Mouse (Mus musculus) testis, postnatal 14 days (tissue): ENCODE data around the gene Vmn2r20.
"Not testable (repeated sequence)": the region's sequence is repeated elsewhere in the genome, so short reads cannot be mapped to it uniquely, and the experiment has no call there.

ENCODE experiments used
- DNase-seq: peaks from one replicate; pipeline ENCODE4 v3.0.0; 2021; ENCODE audit warnings: low spot score

Vmn2r20 gene

DNA sequence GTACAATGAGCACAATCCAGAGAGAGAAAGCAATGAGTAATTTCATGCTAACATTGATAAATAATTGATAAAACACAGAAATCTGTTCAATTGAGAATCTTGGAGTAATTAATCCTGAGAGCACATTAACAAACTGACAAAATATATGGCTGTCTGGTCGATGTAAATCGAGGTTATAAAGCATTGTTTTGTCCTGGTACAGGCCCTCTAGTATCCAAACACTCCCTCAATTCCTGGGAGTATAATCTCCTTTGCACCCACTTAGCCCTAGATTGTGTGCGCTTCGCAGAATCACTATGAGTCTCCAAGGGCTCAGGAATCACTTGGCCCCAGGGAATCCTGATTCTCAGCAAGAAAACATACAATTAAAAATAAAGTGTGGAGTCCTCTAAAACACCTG lies at the start of gene Vmn2r20:
Gene Vmn2r20, minus strand, starts transcription at position 101 of the 400 bp plus-strand sequence.
- not testable (repeated sequence) for DNase-seq

DNA sequence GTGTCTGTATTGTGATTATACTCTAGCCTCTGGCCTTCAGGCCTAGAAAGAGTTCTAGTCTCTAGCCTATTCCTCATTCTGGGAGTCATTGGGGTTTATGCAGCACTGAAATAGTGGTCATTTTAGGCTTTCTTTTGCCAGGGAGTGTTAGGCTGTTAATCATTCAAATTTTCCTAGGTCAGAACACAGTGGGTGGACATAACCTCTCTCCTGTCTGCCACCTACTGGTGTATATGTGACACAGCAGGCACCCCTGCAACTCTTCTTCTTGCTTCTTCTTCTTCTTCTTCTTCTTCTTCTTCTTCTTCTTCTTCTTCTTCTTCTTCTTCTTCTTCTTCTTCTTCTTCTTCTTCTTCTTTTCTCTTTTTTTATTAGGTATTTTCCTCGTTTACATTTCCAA lies 6.5 kb upstream of the Vmn2r20 start:
- not testable (repeated sequence) for DNase-seq

DNA sequence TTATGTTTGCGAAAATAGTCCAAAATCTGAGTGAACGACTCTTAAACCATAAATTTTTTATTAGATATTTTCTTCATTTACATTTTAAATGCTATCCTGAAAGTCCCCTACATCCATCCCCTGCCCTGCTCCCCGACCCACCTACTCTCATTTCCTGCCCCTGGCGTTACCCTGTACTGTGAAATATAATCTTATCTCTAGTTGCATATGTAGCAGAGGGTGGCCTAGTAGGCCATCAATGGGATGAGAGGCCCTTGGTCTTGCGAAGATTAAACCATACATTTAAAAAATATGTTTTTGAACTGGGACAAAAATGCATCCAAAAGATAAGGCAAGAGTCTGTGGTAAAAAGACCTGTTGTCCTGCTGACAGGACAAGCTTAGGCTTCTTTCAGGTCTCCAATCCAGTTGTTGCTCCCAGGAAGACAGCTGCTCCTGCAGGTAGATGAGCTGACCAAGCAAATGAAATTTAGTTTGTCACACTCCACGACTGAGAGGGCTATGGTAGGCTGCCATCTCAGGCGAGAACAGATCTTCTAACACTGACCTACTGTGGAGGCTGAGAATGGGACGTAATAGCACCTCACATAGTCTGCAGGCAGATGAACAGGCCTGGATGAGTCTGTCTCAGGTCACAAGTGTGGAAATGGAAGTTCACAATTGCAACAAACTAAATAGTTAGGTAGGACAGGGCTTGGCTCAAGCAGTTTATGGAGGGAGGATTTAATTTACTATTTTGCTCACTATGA lies 10.8 kb downstream of the Vmn2r20 start:
- DNase-seq: not testable (repeated sequence)

DNA sequence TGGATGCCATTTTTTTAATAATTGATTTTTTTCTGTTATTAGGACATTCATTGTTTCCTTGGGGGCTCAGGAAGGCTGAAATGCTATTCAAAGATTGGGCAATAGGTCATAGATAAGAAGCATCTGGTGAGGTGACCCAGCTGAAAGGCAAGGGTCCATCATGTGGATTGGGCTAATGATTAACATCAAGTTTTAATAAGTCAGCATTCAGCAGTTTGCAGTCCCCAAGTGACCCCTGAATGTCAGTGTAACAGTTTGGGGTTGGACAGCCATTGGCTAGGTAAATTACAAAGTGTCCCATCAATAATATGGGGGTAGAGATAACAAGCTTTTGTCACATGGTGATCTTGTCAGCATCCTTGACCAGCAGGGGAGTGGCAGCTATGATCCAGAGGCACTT lies 29.1 kb downstream of the Vmn2r20 start:
- DNase-seq: not testable (repeated sequence)

DNA sequence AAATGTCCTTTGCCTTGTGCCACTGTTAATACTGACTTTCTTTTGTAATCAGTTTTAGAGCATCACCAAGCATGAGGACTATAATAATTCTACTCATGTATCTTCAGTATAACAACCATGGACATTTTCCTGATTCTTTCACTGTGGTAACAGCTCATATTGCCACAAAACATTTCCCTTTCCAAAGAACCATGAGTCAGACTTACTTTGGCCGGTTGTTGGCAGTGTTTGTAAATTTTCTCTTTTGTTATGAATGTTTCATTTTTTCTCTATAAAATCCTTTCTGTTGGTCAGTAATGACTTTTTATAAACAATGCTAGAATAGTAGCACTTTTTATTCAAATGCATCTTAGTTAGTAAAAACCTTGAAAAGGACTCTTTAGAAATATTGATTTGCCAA lies 71.8 kb downstream of the Vmn2r20 start:
- DNase-seq: no peak

DNA sequence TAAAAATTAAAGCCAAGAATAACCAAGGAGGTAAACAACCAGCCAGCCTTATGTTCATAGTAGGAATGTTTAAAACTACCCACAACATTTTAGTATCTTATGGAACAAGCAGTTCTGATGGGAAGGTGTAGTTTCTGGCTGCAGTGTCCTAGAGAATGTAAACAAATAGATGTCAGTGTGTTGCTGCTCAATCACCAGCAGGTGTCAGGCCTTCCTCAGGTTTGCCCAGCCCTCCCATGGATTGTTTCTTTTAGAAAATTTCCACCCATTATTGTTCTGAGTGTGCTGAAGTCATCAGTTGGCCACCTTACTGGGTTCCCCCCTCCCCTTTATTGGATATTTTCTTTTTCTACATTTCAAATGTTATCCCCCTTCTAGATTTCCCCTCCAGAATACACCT lies 77.8 kb downstream of the Vmn2r20 start:
- no peak for DNase-seq

DNA sequence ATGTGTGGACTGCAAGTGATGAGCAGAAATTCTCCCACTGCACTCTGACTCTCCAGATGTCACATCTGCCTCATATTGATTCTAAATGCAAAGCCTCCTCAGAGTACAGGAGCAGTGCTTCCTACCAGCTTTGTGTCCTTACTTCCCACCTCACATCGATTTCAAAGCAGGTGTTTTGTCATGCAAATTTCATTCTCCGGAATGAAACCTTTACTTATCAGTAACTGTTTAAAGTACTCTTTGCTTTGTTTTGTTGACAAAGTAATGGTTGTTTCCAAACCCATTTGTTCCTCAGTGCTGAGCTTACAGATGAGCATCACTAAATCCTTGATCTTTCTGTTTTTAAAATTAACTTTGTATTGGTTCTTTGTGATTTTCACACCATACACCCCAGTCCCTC lies 85.4 kb downstream of the Vmn2r20 start:
- no peak for DNase-seq
